Mouse (Mus musculus) testis, adult 2 months (tissue): ENCODE data around the gene Hectd4.
A peak's percentile ranks its signal among the peaks of the same experiment; 100 is the strongest.

ENCODE experiments used
- CTCF ChIP-seq: fragments of 200-500 bp; IDR thresholded peaks from 2 replicates; pipeline ENCODE4 v1.5.1; 2012; ENCODE audit warnings: low read depth, mild to moderate bottlenecking, inconsistent platforms, low read length, moderate library complexity; ENCODE audit not compliant: control insufficient read depth, insufficient read depth, insufficient replicate concordance
- POLR2A ChIP-seq: fragments of 200-500 bp; IDR thresholded peaks from 2 replicates; pipeline ENCODE4 v1.6.1; 2012; ENCODE audit warnings: low read depth, mild to moderate bottlenecking, inconsistent platforms, low read length, moderate library complexity; ENCODE audit not compliant: control insufficient read depth

DNA sequence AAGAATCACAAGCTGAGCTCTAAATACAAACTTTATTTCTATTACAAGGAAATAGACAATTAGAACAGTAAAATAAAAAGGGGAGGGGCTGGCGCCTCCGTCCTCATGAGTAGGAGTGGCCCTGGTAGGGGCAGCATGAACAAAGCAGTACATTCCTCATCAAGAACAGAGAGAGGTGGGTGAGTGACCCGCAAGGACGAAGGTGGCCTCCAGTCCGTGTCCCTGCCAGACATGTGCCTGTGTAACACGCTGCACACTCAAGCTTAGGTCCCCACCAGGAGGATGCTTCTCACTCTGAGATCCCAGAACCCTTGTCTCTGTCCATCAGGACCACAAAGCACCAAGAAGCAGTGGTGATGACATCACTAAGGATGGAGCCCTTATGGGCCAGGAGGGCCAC lies 151.7 kb downstream of the Hectd4 start:
- TF ChIP-seq CTCF, result 0 out of 2 replicates have a peak, but pooled peaks have one; percentile 8
- TF ChIP-seq POLR2A, result no peak
